In genomic region chr12:113735847-113736246, GRCm38 (mm10) we compare ENCODE assay signal across 9 mouse cellular contexts.
DNase-seq lines count a peak whose midpoint lies in the region; ATAC-seq and TF ChIP-seq lines count a peak whose summit lies in the region.
"Had no signal": no experiment of that assay in that cellular context is flagged by ENCODE, and none has a peak within 500 bp of the region (broad histone marks: within the 10 kb centered on the region; RNA-seq: fewer than 3 reads in every experiment).

No protein-coding gene starts in this region.

- H3K27me3 ChIP-seq in hindbrain, embryonic 11.5 days (ENCODE audit: control insufficient read depth, insufficient read depth, low read length) = no peaks in the 10 kb centered on the region
- H3K27me3 ChIP-seq in hindbrain, embryonic 14.5 days (ENCODE audit: control insufficient read depth, insufficient read depth, low read length) = no peaks in the 10 kb centered on the region
- no peaks in the 10 kb centered on the region for H3K27me3 ChIP-seq in midbrain, postnatal 0 days (ENCODE audit: insufficient read depth, low read length)
- no peaks in the 10 kb centered on the region for H3K27me3 ChIP-seq in midbrain, embryonic 13.5 days
- no peaks in the 10 kb centered on the region for H3K27me3 ChIP-seq in hindbrain, embryonic 16.5 days (replicated peaks; ENCODE audit: control insufficient read depth, insufficient read depth, low read length)

- no peak overlapping the region for H3K4me3 ChIP-seq in hindbrain, embryonic 11.5 days (ENCODE audit: low read depth, low read length)
- no peak overlapping the region for H3K4me3 ChIP-seq in hindbrain, embryonic 14.5 days (replicated peaks; ENCODE audit: low read length)
- H3K4me3 ChIP-seq in midbrain, postnatal 0 days (ENCODE audit: low read depth, low read length) = no peak overlapping the region
- no peak overlapping the region for H3K4me3 ChIP-seq in midbrain, embryonic 13.5 days (replicated peaks)
- H3K4me3 ChIP-seq in hindbrain, embryonic 16.5 days (ENCODE audit: low read length) = no peak overlapping the region

- H3K9me3 ChIP-seq in hindbrain, embryonic 11.5 days (ENCODE audit: control insufficient read depth, low read length) = no peaks in the 10 kb centered on the region
- peaks cover 32% of the 10 kb centered on the region; the same call in 1 of the 2 replicates for H3K9me3 ChIP-seq in hindbrain, embryonic 14.5 days (ENCODE audit: control insufficient read depth, low read length)
- peaks cover 41% of the 10 kb centered on the region for H3K9me3 ChIP-seq in midbrain, postnatal 0 days (ENCODE audit: low read length)
- H3K9me3 ChIP-seq in midbrain, embryonic 13.5 days = peaks cover 29% of the 10 kb centered on the region
- H3K9me3 ChIP-seq in hindbrain, embryonic 16.5 days (ENCODE audit: control insufficient read depth, low read length) = peaks cover 8% of the 10 kb centered on the region

- WGBS in hindbrain, embryonic 11.5 days = 59% methylated on average over 4 of the region's 4 CpGs
- WGBS in hindbrain, embryonic 14.5 days = 69% methylated on average over 4 of the region's 4 CpGs
- WGBS in midbrain, postnatal 0 days = 64% methylated on average over 4 of the region's 4 CpGs
- 65% methylated on average over 4 of the region's 4 CpGs for WGBS in midbrain, embryonic 13.5 days
- 69% methylated on average over 4 of the region's 4 CpGs for WGBS in hindbrain, embryonic 16.5 days

- no peak for ATAC-seq in hindbrain, embryonic 11.5 days (ENCODE audit: low FRiP score)
- ATAC-seq in hindbrain, embryonic 14.5 days (ENCODE audit: low FRiP score) = no peak
- ATAC-seq in midbrain, postnatal 0 days (ENCODE audit: low FRiP score) = no peak
- no peak for ATAC-seq in midbrain, embryonic 13.5 days
- peak; percentile 66; the same call in 1 of the 2 replicates for ATAC-seq in common myeloid progenitor, adult 5-6 weeks (replicated peaks; ENCODE audit: low read depth, poor library complexity, severe bottlenecking)
- no peak for ATAC-seq in hindbrain, embryonic 16.5 days

- DNase-seq in hindbrain, embryonic 11.5 days (ENCODE audit: low spot score) = peak; percentile 1
- DNase-seq in hindbrain, embryonic 14.5 days (ENCODE audit: low spot score) = no peak
- DNase-seq in midbrain, postnatal 0 days (ENCODE audit: low spot score) = no peak
- DNase-seq in thymus, postnatal 25 days = peak; percentile 11
- DNase-seq in heart, adult 11 months = no peak
- DNase-seq: gastrocnemius, postnatal 25 days had no signal

- no peak overlapping the region for H3K4me2 ChIP-seq in hindbrain, embryonic 11.5 days (replicated peaks; ENCODE audit: low read depth, low read length)
- H3K4me2 ChIP-seq in hindbrain, embryonic 14.5 days (replicated peaks) = no peak overlapping the region
- H3K4me2 ChIP-seq in midbrain, postnatal 0 days (ENCODE audit: low read depth, low read length, poor library complexity, severe bottlenecking) = no peak overlapping the region
- H3K4me2 ChIP-seq in midbrain, embryonic 13.5 days (replicated peaks) = no peak overlapping the region
- no peak overlapping the region for H3K4me2 ChIP-seq in hindbrain, embryonic 16.5 days (ENCODE audit: low read length)

- no peaks in the 10 kb centered on the region for H3K36me3 ChIP-seq in hindbrain, embryonic 11.5 days (ENCODE audit: control insufficient read depth, insufficient read depth, low read length)
- H3K36me3 ChIP-seq in hindbrain, embryonic 14.5 days (replicated peaks; ENCODE audit: control insufficient read depth, insufficient read depth) = no peaks in the 10 kb centered on the region
- H3K36me3 ChIP-seq in midbrain, postnatal 0 days (ENCODE audit: insufficient read depth, low read length) = no peaks in the 10 kb centered on the region
- no peaks in the 10 kb centered on the region for H3K36me3 ChIP-seq in midbrain, embryonic 13.5 days
- no peaks in the 10 kb centered on the region for H3K36me3 ChIP-seq in hindbrain, embryonic 16.5 days (ENCODE audit: control insufficient read depth, insufficient read depth, low read length)

- no peaks in the 10 kb centered on the region for H3K4me1 ChIP-seq in hindbrain, embryonic 11.5 days (replicated peaks; ENCODE audit: control insufficient read depth, insufficient read depth, low read length)
- no peaks in the 10 kb centered on the region for H3K4me1 ChIP-seq in hindbrain, embryonic 14.5 days (replicated peaks; ENCODE audit: control insufficient read depth, insufficient read depth, low read length)
- no peaks in the 10 kb centered on the region for H3K4me1 ChIP-seq in midbrain, postnatal 0 days (ENCODE audit: insufficient read depth, low read length)
- H3K4me1 ChIP-seq in midbrain, embryonic 13.5 days (replicated peaks) = no peaks in the 10 kb centered on the region
- no peaks in the 10 kb centered on the region for H3K4me1 ChIP-seq in hindbrain, embryonic 16.5 days (ENCODE audit: control insufficient read depth, insufficient read depth, low read depth, low read length)

- H3K9ac ChIP-seq in hindbrain, embryonic 11.5 days (ENCODE audit: low read depth, low read length) = no peak overlapping the region
- no peak overlapping the region for H3K9ac ChIP-seq in hindbrain, embryonic 14.5 days
- H3K9ac ChIP-seq in midbrain, postnatal 0 days (replicated peaks; ENCODE audit: low read length, poor library complexity, severe bottlenecking) = no peak overlapping the region
- H3K9ac ChIP-seq in midbrain, embryonic 13.5 days (replicated peaks) = no peak overlapping the region
- no peak overlapping the region for H3K9ac ChIP-seq in hindbrain, embryonic 16.5 days (ENCODE audit: low read depth, low read length)

- no peak overlapping the region for H3K27ac ChIP-seq in hindbrain, embryonic 11.5 days (ENCODE audit: low read depth, low read length)
- no peak overlapping the region for H3K27ac ChIP-seq in hindbrain, embryonic 14.5 days
- H3K27ac ChIP-seq in midbrain, postnatal 0 days (ENCODE audit: low read depth, low read length) = no peak overlapping the region
- no peak overlapping the region for H3K27ac ChIP-seq in midbrain, embryonic 13.5 days
- no peak overlapping the region for H3K27ac ChIP-seq in hindbrain, embryonic 16.5 days (ENCODE audit: low read depth, low read length)

- TF ChIP-seq CTCF in midbrain, postnatal 0 days (IDR thresholded peaks at IDR 0.05) = 0 out of 2 replicates have a peak, but pooled peaks have one; percentile 8

Comparison
In these comparisons a context has a peak if more than half of its experiments do, and no peak if none do; other contexts are left out.
1. DNase-seq: peak in hindbrain, embryonic 11.5 days (single experiment) and thymus, postnatal 25 days (single experiment); none in hindbrain, embryonic 14.5 days (single experiment), midbrain, postnatal 0 days (single experiment) and heart, adult 11 months (single experiment).